Mouse (Mus musculus) lung, adult 2 months (tissue): ENCODE results near the gene Cpsf4l.

Source experiments
- CTCF ChIP-seq: fragments of 200-500 bp; IDR thresholded peaks from 2 replicates; pipeline ENCODE4 v1.5.1; 2011; ENCODE audit warnings: mild to moderate bottlenecking, low read length, control low read depth; ENCODE audit not compliant: insufficient read depth
- POLR2A ChIP-seq: fragments of 200-500 bp; IDR thresholded peaks from 2 replicates; pipeline ENCODE4 v1.6.1; 2011; ENCODE audit warnings: low read depth, mild to moderate bottlenecking, control low read depth, low read length, borderline replicate concordance; ENCODE audit errors: extremely low read depth

- no peak for TF ChIP-seq POLR2A
- no peak for TF ChIP-seq CTCF
Observed at GRCm38 (mm10) chr11:113656511-113656932, 53.3 kb downstream of the Cpsf4l start.
